Mouse (Mus musculus): ENCODE measurements at regions not wholly inside any gene's neighbourhood (a gene's known extent, or its start where the extent isn't known, plus 50 kb on each side); places are given as distances from the start of the nearest gene placed in this dataset.

DNA sequence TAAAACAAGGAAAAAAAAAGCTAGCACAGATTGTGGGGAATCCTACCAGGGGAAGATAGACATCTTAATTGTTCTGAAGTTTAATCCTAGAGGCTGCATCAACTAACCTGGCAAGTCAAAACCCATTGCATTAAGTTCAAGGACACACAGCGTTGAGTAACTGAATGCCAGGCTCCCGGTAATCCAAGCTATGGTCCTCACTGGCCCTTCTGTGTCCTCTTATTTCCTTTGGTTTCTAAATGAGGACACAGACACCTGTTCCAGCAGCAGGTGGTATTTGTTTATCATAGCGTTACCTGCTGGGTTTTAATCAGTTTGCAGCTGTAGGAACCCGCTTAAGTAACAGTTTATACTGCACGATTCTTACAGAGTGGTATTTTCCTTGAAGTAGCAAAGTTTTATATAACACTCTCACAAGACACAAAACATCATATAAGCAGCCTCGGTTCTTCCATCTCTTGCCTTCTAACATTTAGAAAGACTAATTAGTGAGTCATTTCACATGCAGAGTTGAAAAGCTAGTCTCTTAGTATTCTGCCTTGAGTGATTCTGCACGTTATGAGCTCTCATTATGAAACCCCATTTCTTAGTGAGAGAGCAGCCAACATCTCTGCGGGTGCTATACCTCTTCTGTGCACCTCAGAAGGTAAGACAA lies 1832.0 kb upstream of the Pcdh7 start:
- no peak for DNase-seq (ENCODE audit: low spot score)

DNA sequence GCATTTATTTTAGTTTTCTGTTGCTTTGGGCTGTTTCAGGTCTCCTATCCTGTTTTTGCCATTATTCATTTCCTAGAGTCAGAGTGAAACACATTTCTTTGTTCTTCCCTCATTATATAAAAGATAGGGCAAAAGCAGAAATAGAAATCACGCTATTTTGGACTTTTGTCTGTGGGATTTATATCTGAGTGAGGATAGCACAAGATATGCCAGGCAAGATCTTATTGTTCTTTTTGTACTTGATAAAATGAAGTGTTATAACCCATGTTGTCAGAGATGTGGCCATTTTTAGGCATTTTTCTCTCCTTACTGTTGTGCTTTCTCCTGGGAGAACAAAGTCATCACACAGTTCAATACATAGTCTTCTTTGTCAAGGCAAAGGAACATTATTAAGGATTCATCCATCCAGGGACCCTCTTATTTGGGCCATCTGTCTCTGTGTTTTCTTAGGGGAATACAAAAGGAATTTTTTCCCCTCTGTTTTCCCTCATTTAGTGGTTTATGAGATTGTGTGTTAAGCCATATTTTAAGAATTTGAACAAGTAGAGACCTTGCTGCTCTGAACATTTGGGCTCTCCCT lies 1825.9 kb upstream of the Pcdh7 start:
- no peak for DNase-seq (ENCODE audit: low spot score)

DNA sequence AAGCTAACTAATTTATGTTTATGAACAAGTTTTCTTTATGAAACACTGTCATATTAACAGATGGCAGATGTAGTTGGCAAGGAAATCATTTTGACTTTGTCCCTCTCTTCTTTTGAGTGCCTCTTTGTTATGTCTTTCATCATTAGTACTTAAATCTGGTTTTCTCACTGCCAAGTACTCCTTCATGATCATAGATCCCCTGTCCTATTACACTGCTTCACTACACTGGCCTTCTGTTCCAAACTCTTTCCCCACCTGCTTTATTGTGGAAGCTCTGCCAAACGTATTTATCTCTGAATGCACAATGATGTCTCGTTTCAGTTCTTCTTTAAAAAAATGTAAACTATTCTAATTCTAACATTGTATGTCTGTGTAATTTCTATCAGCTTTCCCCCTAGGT lies 1776.3 kb upstream of the Pcdh7 start:
- no peak for DNase-seq (ENCODE audit: low spot score)

DNA sequence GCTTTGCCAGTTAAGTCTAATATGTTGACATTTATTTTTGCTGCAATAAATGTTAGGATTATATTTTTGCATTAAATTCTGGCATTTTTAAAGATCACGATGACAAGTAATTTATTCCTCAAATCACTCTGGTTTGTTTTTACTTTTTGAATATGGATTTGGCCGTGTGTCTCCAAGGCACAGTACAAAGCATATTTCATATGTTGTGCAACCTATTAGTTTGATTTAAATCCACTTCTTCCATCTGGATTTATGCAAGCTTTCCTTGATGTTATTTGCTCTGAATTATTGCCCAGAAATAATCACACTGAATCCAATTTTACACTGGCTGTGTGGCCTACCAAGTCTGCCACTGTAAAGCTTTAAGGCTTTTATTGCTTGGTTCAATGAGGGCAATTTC lies 1741.3 kb upstream of the Pcdh7 start:
- DNase-seq (ENCODE audit: low spot score), result no peak

DNA sequence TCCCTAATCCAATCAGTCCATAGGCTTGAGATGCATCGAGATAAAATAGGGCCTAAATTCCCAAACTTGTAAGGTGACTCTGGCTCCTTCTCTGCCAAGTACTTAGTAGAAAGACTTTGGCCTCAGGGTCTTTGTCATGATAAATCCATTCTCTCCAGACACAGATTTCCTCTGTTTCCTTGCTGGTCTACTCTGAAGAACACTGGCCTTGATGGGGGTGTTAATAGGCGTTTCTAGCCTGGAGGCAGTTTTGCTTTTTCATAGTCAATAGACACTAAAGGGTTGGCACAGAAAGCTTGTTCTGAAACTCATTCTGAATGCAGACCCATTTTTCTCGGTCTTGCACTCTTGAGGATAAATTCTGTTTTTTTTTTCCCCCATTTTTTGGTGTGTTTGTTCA lies 1709.9 kb upstream of the Pcdh7 start:
- peak; percentile 4 for DNase-seq (ENCODE audit: low spot score)

DNA sequence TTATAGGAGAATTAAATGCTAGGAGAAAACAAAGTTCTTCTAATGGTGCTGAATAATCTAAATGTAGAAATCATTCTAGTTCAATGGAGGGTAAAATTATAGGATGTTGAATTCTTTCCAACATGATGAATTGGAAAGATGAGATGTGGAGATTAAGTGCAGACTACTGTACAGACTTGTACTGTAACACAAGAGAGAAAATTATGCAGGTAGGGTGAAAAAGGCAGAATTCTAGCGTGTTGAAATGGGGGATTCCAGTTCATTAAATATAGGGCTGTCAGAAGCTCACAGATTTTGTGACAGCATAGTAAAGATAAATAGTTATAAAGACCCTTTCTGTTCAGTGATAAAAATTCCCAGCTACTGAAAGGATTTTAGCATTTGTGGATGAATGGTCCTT lies 1697.3 kb upstream of the Pcdh7 start:
- no peak for DNase-seq (ENCODE audit: low spot score)

Data from embryo, embryonic 10 days (tissue).